Mouse (Mus musculus) embryonic facial prominence, embryonic 13.5 days (tissue): Measurements from ENCODE around the gene Tnfrsf14. TPM values are rescaled to one million over a fixed set of nuclear protein-coding genes. Genes with fewer than 3 reads are reported as not detected.

Experiments used
- ATAC-seq: fragments of 200-750 bp; cut with Nextera tagmentation; 2 replicates; pipeline ENCODE4 v1.8.0; 2017; ENCODE audit warnings: low read depth; ENCODE audit not compliant: insufficient number of reproducible peaks, insufficient read depth, low FRiP score, low TSS enrichment
- H3K27ac ChIP-seq: fragments of 300-500 bp; sonication (generic); 2 replicates; pipeline ENCODE4 v1.5.1; 2015; ENCODE audit warnings: moderate library complexity, mild to moderate bottlenecking, inconsistent platforms
- H3K27me3 ChIP-seq: fragments of 300-500 bp; sonication (generic); 2 replicates; pipeline ENCODE4 v1.6.1; 2015; ENCODE audit warnings: mild to moderate bottlenecking, inconsistent platforms
- H3K36me3 ChIP-seq: fragments of 300-500 bp; sonication (generic); 2 replicates; pipeline ENCODE4 v1.6.1; 2015; ENCODE audit warnings: mild to moderate bottlenecking, inconsistent platforms
- H3K4me1 ChIP-seq: fragments of 300-500 bp; sonication (generic); 2 replicates; pipeline ENCODE4 v1.6.1; 2015; ENCODE audit warnings: inconsistent platforms
- H3K4me2 ChIP-seq: fragments of 300-500 bp; sonication (generic); 2 replicates; pipeline ENCODE4 v1.6.1; 2015; ENCODE audit warnings: moderate library complexity, mild to moderate bottlenecking, inconsistent platforms
- H3K4me3 ChIP-seq: fragments of 300-500 bp; sonication (generic); 2 replicates; pipeline ENCODE4 v1.5.1; 2015; ENCODE audit warnings: mild to moderate bottlenecking, inconsistent platforms
- H3K9ac ChIP-seq: fragments of 300-500 bp; sonication (generic); 2 replicates; pipeline ENCODE4 v1.6.1; 2015; ENCODE audit warnings: mild to moderate bottlenecking, inconsistent platforms
- H3K9me3 ChIP-seq: fragments of 300-500 bp; sonication (generic); 2 replicates; pipeline ENCODE4 v1.6.1; 2016; ENCODE audit warnings: inconsistent platforms
- WGBS: fragments of 180-500 bp; shearing (Covaris S2); methylation state at CpG from one replicate; pipeline ENCODE4 v1.1.7; 2015; ENCODE audit warnings: mixed read lengths; 5-methylcytosine and 5-hydroxymethylcytosine counted together
- polyA plus RNA-seq: library from polyadenylated mRNA; unstranded; fragments of >200 nt; fragmentation: Nextera tagmentation; extraction: Ambion mirVana; gene quantifications from 2 replicates; pipeline ENCODE4 v1.2.1, GENCODE M21; 2015

Tnfrsf14 gene
- polyA plus RNA-seq, 1 experiment from 2014 or later = 1.8 TPM

DNA sequence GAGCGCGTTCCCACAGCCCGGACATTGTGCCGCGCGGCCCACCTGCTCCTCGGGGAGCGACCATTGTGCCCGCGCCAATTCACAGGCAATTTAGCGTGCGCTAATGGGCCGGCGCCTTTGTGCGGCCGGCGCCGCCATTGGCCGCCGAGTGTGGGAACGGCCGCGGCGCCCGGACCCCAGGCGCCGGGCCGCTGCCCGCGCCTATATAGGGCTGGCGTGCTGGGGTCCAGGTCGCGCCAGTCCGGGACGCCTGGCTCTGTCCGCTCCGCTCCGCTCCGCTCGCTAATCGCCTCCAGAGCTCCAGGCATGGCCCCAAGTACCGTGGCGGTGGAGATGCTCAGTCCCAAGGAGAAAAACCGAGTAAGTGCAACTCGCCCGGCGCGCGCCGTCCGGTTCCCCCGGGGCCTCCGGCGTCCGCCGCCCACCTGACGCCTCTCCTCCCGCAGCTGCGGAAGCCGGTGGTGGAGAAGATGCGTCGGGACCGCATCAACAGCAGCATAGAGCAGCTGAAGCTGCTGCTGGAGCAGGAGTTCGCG, 32.4 kb upstream of the Tnfrsf14 start, which contains the start of gene Hes5:
Gene Hes5 (plus strand): TSS at position 234 of the 536 bp plus-strand sequence.
- Histone ChIP-seq H3K9me3 (no peaks in the 10 kb centered on the region), H3K9ac (peak within 1 kb of the TSS; percentile 66), H3K4me2 (peak within 1 kb of the TSS; percentile 83), H3K36me3 (no peaks in the 10 kb centered on the region), H3K27me3 (peaks cover 74% of the 10 kb centered on the region), H3K4me1 (peaks cover 61% of the 10 kb centered on the region), H3K4me3 (peak within 1 kb of the TSS; percentile 49), H3K27ac (no peak within 1 kb of the TSS)
- ATAC-seq = no peak
- WGBS = under 1% methylated on average over 65 of the region's 65 CpGs

- H3K4me2 ChIP-seq = peak overlapping the region; percentile 83
- H3K9ac ChIP-seq = peak overlapping the region; percentile 66
- WGBS = 24% methylated on average over 20 of the region's 20 CpGs
- H3K4me3 ChIP-seq = peak overlapping the region; percentile 49
- no peaks in the 10 kb centered on the region for H3K36me3 ChIP-seq
- H3K27ac ChIP-seq = no peak overlapping the region
- ATAC-seq = no peak
- H3K27me3 ChIP-seq = peaks cover 80% of the 10 kb centered on the region
- H3K4me1 ChIP-seq = peaks cover 55% of the 10 kb centered on the region
- no peaks in the 10 kb centered on the region for H3K9me3 ChIP-seq
Observed at GRCm38 (mm10) chr4:154960021-154960689, 31.8 kb upstream of the Tnfrsf14 start.

DNA sequence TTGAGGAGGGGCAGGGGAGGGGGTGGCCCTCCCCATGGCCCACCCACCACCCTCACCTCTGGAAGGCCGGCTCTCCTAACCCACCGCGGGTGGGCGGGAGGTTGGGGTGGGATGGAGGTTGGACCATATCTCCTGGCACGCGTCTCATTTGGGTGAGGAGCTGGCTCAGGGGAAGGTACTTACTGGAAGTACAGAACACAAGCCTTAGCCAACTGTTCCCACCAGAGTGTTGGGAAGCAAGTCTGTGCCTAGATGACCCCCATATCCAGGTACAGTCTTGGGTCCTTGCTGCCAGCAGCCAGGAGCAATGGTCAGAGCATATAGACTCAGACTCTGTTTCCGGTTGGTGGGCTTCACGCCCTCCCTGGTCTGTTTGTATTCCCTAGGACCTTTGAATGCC, 30.3 kb upstream of the Tnfrsf14 start:
- H3K4me2 ChIP-seq = peak overlapping the region; percentile 55
- peak overlapping the region; percentile 20; the same call in 1 of the 2 replicates for H3K4me3 ChIP-seq
- no peaks in the 10 kb centered on the region for H3K9me3 ChIP-seq
- H3K4me1 ChIP-seq = peaks cover 52% of the 10 kb centered on the region
- ATAC-seq = no peak
- no peak overlapping the region for H3K9ac ChIP-seq
- no peaks in the 10 kb centered on the region for H3K36me3 ChIP-seq
- 18% methylated on average over 8 of the region's 8 CpGs for WGBS
- peaks cover 95% of the 10 kb centered on the region for H3K27me3 ChIP-seq
- no peak overlapping the region for H3K27ac ChIP-seq

DNA sequence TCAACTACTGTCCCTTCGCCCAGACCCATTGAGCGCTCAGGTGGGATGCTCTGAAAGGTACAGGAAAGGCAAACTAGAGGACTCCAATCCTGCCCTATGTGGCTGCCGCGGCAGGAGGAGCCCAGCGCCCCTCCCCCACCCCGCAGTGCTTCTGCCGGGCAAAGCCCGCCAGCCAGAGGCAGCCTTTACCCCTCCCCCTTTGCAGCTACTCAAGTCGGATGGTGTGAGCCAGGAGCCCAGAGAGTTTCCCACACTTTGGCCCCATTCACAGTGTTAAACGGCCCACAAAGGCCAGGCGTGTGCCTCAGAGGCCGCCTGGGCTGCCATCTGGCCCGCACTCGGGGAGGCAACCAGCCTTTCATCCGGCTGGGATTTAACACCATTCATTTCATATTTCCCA, 29.8 kb upstream of the Tnfrsf14 start:
- Histone ChIP-seq H3K36me3 (no peaks in the 10 kb centered on the region), H3K4me3 (peak overlapping the region; percentile 20), H3K27me3 (peaks cover 97% of the 10 kb centered on the region), H3K9ac (peak overlapping the region; percentile 40), H3K27ac (no peak overlapping the region), H3K9me3 (no peaks in the 10 kb centered on the region), H3K4me2 (peak overlapping the region; percentile 55), H3K4me1 (peaks cover 47% of the 10 kb centered on the region)
- ATAC-seq = 0 out of 2 replicates have a peak, but pooled peaks have one; percentile 22
- WGBS = 2% methylated on average over 15 of the region's 15 CpGs

GRCm38 (mm10) chr4:154957289-154957993, 29.1 kb upstream of the Tnfrsf14 start:
- peaks cover 97% of the 10 kb centered on the region for H3K27me3 ChIP-seq
- no peak for ATAC-seq
- no peak overlapping the region; the same call in 1 of the 2 replicates for H3K9ac ChIP-seq
- WGBS = 52% methylated on average over 13 of the region's 13 CpGs
- no peak overlapping the region for H3K4me3 ChIP-seq
- H3K27ac ChIP-seq = no peak overlapping the region
- H3K4me2 ChIP-seq = peak overlapping the region; percentile 55
- no peaks in the 10 kb centered on the region for H3K36me3 ChIP-seq
- no peaks in the 10 kb centered on the region for H3K9me3 ChIP-seq
- peaks cover 47% of the 10 kb centered on the region for H3K4me1 ChIP-seq

- no peak overlapping the region for H3K27ac ChIP-seq
- peaks cover 41% of the 10 kb centered on the region for H3K4me1 ChIP-seq
- no peaks in the 10 kb centered on the region for H3K36me3 ChIP-seq
- no peak overlapping the region for H3K4me3 ChIP-seq
- no peak overlapping the region for H3K4me2 ChIP-seq
- no peak for ATAC-seq
- peaks cover 97% of the 10 kb centered on the region for H3K27me3 ChIP-seq
- H3K9me3 ChIP-seq = no peaks in the 10 kb centered on the region
- WGBS = 38% methylated on average over 9 of the region's 9 CpGs
- no peak overlapping the region for H3K9ac ChIP-seq
Observed at GRCm38 (mm10) chr4:154956604-154957003, 28.2 kb upstream of the Tnfrsf14 start.

- Histone ChIP-seq H3K4me2 (peak overlapping the region; percentile 26; the same call in 1 of the 2 replicates), H3K4me3 (no peak overlapping the region), H3K27ac (no peak overlapping the region), H3K27me3 (peaks cover 91% of the 10 kb centered on the region), H3K9me3 (no peaks in the 10 kb centered on the region), H3K36me3 (no peaks in the 10 kb centered on the region), H3K9ac (0 out of 2 replicates have a peak overlapping the region, but pooled peaks have one; percentile 7), H3K4me1 (peaks cover 26% of the 10 kb centered on the region)
- WGBS = 2% methylated on average over 26 of the region's 26 CpGs
- ATAC-seq = no peak
Observed at GRCm38 (mm10) chr4:154952461-154953241, 24.3 kb upstream of the Tnfrsf14 start.

GRCm38 (mm10) chr4:154949589-154949982, 21.2 kb upstream of the Tnfrsf14 start:
- Histone ChIP-seq H3K36me3 (no peaks in the 10 kb centered on the region), H3K4me2 (peak overlapping the region; percentile 41), H3K4me3 (peak overlapping the region; percentile 16; the same call in 1 of the 2 replicates), H3K4me1 (peaks cover 32% of the 10 kb centered on the region), H3K27me3 (peaks cover 63% of the 10 kb centered on the region), H3K27ac (no peak overlapping the region), H3K9me3 (no peaks in the 10 kb centered on the region), H3K9ac (0 out of 2 replicates have a peak overlapping the region, but pooled peaks have one; percentile 52)
- WGBS = 8% methylated on average over 16 of the region's 16 CpGs
- no peak for ATAC-seq

DNA sequence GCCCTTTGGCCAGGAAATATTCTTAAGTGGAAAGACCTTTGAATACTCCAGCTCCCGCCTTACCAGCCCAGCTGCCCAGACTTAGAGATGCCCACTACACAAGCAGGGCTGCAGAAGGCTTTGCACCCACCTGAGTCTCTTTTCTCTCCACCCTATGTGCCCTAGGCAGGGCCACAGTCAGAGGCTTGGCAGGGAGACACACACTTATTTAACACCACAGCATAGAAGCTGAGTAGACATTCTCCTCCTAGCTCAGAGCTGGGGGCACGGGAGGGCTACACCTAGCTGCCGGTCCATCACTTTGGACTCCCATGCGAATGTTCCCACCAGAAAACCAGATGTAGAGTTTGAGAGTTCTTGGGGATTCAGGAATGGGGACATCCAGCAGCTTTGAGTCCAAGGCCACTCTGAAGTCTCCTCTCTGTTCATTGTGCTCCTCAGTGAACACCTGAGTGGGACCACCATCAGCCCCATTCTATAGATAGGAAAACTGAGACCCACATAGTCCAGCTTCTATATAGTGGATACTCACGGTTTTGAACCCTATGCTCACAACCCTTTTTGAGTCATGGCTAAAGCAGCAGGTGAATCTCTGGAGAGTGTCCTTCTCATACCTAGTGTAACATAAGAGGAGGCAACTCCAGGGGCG, 20.7 kb upstream of the Tnfrsf14 start:
- peaks cover 32% of the 10 kb centered on the region for H3K4me1 ChIP-seq
- H3K9me3 ChIP-seq = no peaks in the 10 kb centered on the region
- peaks cover 58% of the 10 kb centered on the region for H3K27me3 ChIP-seq
- no peak for ATAC-seq
- H3K4me3 ChIP-seq = no peak overlapping the region
- H3K27ac ChIP-seq = no peak overlapping the region
- no peaks in the 10 kb centered on the region for H3K36me3 ChIP-seq
- H3K9ac ChIP-seq = peak overlapping the region; percentile 52; the same call in 1 of the 2 replicates
- 61% methylated on average over 6 of the region's 6 CpGs for WGBS
- H3K4me2 ChIP-seq = peak overlapping the region; percentile 41

- H3K4me3 ChIP-seq = no peak overlapping the region
- no peak overlapping the region for H3K27ac ChIP-seq
- no peaks in the 10 kb centered on the region for H3K9me3 ChIP-seq
- H3K4me2 ChIP-seq = no peak overlapping the region
- H3K27me3 ChIP-seq = peaks cover 50% of the 10 kb centered on the region
- H3K9ac ChIP-seq = peak overlapping the region; percentile 40; the same call in 1 of the 2 replicates
- no peaks in the 10 kb centered on the region for H3K36me3 ChIP-seq
- peaks cover 32% of the 10 kb centered on the region for H3K4me1 ChIP-seq
- no peak for ATAC-seq
- WGBS = 50% methylated on average over 14 of the region's 14 CpGs
Observed at GRCm38 (mm10) chr4:154948066-154948939, 19.9 kb upstream of the Tnfrsf14 start.
